Mouse (Mus musculus) lung, adult 2 months (tissue): ENCODE results near the gene Cecr2. TPM values are rescaled to one million over a fixed set of nuclear protein-coding genes. Genes with fewer than 3 reads are reported as not detected.

Experiments used
- DNase-seq: peaks from one replicate; pipeline ENCODE4 v3.0.0; 2022
- H3K4me1 ChIP-seq: fragments of 200-500 bp; 2 replicates; pipeline ENCODE4 v1.6.1; 2011; ENCODE audit warnings: low read length; ENCODE audit not compliant: control insufficient read depth, insufficient read depth
- H3K4me3 ChIP-seq: fragments of 200-500 bp; replicated peaks from 2 replicates; pipeline ENCODE3; 2011; ENCODE audit warnings: low read depth, mild to moderate bottlenecking, control low read depth, low read length; ENCODE audit errors: extremely low read depth
- CTCF ChIP-seq: fragments of 200-500 bp; IDR thresholded peaks from 2 replicates; pipeline ENCODE4 v1.5.1; 2011; ENCODE audit warnings: mild to moderate bottlenecking, low read length, control low read depth; ENCODE audit not compliant: insufficient read depth
- POLR2A ChIP-seq: fragments of 200-500 bp; IDR thresholded peaks from 2 replicates; pipeline ENCODE4 v1.6.1; 2011; ENCODE audit warnings: low read depth, mild to moderate bottlenecking, control low read depth, low read length, borderline replicate concordance; ENCODE audit errors: extremely low read depth
- WGBS: fragments of 180-500 bp; shearing (Covaris S2); methylation state at CpG from one replicate; pipeline ENCODE4 v1.1.7; 2018; 5-methylcytosine and 5-hydroxymethylcytosine counted together
- polyA plus RNA-seq: library from polyadenylated mRNA; depleted of rRNA; stranded (reverse); fragments of >200 nt; gene quantifications from 2 replicates; pipeline ENCODE4 v1.2.3, GENCODE M21; 2012

The Cecr2 gene
- polyA plus RNA-seq, 1 experiment, result 6.4 TPM

DNA sequence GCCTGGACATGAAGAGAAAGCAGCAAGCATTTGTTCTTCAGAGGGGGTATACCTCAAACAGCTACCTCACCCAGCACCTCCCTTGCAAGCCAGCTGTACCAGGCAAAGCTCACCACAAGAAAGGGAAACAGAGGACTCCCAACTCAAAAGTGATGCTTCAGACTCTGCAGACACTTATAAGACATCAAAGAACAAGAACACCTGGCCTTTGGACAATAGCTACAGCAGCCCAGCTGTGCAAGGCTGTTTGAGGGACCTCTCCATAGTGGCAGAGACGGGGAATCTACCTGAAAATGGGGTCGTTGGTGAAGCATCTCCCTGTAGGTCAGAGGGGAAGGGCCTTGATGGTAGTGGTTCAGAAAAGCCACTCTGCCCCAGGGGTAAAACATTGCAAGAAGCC is 95.0 kb downstream of the Cecr2 start:
- Histone ChIP-seq H3K4me3 (no peak overlapping the region), H3K4me1 (no peaks in the 10 kb centered on the region)
- TF ChIP-seq POLR2A (no peak), CTCF (no peak)
- 86% methylated on average over 2 of the region's 2 CpGs for WGBS
- no peak for DNase-seq

DNA sequence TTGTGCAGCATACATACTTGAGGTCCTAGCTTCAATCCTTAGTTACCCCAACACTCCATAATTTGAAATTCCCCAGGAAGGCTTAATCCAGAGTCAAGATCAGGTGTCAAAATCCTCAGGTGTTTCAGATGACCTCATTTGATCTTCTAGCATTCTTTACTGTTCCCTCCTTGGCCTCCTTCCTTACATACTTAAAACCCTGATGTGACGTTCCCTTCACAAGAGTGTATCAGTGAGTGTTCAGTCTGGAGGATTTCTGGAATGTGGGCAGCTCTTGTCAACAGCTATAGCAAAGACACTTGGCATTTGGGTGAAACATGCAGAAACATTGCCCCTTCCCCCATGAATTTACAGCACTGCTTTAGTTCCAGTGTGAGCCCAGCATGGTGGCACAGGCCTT is 103.8 kb downstream of the Cecr2 start:
- peaks cover 10% of the 10 kb centered on the region for H3K4me1 ChIP-seq
- H3K4me3 ChIP-seq, result no peak overlapping the region
- 76% methylated on average over 1 of the region's 1 CpGs for WGBS
- no peak for DNase-seq
- TF ChIP-seq CTCF (no peak), POLR2A (no peak)

DNA sequence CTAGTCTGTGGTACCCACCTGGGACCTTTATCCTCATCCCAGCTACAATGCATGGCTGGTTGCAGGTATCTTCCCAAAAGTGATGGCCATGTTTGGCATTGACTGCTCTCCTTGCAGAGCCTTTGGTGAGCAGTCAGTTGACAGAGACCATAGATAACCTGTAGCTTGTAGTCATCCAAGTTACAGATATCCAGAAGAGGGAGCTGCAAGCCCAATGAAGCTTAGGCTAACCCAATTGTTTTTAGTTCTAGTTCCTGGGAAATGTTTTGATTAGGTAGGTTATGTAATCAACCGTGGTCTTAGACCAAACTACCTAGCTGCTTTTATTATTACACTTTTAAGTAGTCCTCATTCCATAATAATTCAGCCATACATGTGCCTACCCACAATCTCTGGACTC is 105.2 kb downstream of the Cecr2 start:
- peaks cover 10% of the 10 kb centered on the region for H3K4me1 ChIP-seq
- no peak overlapping the region for H3K4me3 ChIP-seq
- TF ChIP-seq CTCF (no peak), POLR2A (no peak)
- no peak for DNase-seq
- 24% methylated on average over 1 of the region's 1 CpGs for WGBS

DNA sequence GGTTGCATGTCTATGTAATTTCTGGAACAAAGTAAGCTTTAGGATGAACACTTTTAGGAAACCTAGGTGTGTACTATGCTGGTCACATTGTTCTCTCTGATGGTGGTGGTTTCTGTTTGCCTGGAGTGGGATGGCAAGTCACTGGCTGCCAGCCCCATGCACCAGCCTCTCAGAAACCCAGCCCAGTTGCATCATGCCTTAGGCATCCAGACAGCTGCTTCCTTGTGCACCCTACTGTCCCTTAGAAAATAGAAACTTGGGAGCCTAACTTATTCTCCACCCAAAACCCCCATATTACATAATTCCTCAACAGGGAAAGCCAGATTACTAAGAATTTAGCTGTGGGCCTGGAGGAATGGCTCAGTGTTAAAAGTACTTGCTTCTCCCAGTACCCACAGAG is 105.9 kb downstream of the Cecr2 start:
- TF ChIP-seq POLR2A (no peak), CTCF (no peak)
- H3K4me1 ChIP-seq, result peaks cover 10% of the 10 kb centered on the region
- no peak overlapping the region for H3K4me3 ChIP-seq
- DNase-seq, result no peak

DNA sequence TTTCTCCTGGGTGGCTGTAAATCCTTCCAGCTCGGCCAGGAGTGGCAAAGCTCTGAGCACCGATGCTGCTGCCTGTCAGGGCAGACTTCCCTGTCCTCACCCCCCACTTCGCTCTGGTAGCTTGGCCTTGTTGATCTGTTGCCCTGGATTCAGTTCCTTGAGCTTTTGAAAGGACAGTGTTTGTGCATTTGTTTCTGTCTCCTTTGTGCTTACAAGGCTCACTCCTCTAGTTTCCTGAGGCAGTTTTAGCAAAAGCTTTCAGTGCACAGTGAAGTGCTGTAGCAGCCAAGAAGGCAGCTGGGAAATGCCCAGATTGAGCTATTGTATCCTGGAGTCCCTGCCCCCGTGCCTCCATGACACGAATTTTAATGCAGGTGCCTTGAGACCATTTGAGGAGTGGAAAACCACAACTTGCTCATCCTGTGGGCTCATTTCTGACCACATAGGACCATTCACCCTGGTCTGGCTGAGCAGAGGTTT is 107.0 kb downstream of the Cecr2 start, which contains the start of gene Slc25a18:
TSS of gene Slc25a18 (plus strand) at position 430 of the 480 bp plus-strand sequence.
- WGBS, result 55% methylated on average over 5 of the region's 5 CpGs

DNA sequence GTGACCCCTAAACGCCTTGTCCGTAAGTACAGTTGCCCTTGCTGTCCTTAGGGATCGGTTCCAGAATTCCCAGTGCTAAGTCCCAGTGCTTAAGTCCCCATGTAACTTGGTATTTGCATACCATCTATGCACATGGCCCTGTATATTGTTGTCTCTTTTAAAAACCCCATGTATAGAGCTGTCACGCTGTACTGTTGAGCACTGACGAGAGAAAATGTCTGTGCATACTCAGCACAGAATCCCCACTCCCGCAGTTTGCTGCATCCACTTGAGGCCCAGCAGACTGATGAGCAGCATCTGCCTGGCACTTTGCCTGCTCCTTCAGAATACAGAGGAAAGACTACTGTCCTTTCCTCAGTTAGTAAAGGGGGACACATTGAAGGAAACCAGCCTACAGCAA is 107.6 kb downstream of the Cecr2 start:
- no peak overlapping the region for H3K4me3 ChIP-seq
- DNase-seq, result no peak
- WGBS, result 85% methylated on average over 6 of the region's 6 CpGs
- TF ChIP-seq CTCF (no peak), POLR2A (no peak)
- H3K4me1 ChIP-seq, result peaks cover 10% of the 10 kb centered on the region

More for the DNA sequence above, 107.0 kb downstream of the Cecr2 start, which contains the start of gene Slc25a18:
- TF ChIP-seq POLR2A, result no peak
- no peak for TF ChIP-seq CTCF
- DNase-seq, result no peak
- peaks cover 10% of the 10 kb centered on the region for H3K4me1 ChIP-seq
- no peak within 1 kb of the TSS for H3K4me3 ChIP-seq

DNA sequence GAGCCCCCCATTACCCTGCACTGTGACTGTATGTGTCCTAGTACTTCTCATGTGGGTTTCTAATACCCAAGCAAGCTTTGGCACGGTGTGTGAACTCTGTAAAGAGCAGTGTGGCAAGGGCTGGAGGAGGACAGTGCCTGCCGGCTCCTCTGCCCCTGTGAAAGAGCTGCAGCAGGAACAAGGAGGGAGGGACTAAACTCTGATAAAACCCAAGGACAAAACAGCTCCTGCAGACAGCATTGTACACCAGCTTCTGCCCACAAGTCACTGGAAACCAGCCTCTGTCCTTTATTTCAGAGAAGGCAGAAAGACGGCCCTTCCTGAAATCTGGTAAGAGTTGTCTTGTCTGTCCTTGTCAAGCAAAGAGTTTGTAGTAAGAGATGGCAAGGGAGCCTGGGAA is 110.1 kb downstream of the Cecr2 start:
- TF ChIP-seq POLR2A (no peak), CTCF (no peak)
- Histone ChIP-seq H3K4me1 (peaks cover 10% of the 10 kb centered on the region), H3K4me3 (no peak overlapping the region)
- 78% methylated on average over 3 of the region's 3 CpGs for WGBS
- DNase-seq, result no peak

DNA sequence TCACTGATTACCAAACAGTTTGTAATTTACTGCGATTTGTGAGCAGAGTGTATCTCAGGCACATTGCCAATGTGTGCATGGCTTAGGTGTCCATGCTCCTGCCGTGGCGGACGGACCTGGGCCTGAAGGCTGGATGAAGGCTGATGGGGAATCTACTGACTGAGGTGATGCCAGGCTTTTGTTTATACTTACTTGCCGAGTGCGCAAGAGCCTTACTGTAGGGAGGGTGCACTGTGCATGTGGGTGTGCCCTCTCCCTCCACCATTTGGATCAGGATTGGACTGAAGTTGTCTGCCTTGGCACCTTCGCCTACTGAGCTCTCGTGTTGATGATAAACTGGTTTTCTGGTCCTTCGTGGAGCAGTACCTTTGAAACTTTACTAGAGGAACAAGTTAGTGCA is 111.4 kb downstream of the Cecr2 start:
- DNase-seq, result no peak
- 62% methylated on average over 9 of the region's 9 CpGs for whole genome bisulfite sequencing
- TF ChIP-seq CTCF (no peak), POLR2A (no peak)
- Histone ChIP-seq H3K4me3 (no peak overlapping the region), H3K4me1 (peaks cover 5% of the 10 kb centered on the region)

DNA sequence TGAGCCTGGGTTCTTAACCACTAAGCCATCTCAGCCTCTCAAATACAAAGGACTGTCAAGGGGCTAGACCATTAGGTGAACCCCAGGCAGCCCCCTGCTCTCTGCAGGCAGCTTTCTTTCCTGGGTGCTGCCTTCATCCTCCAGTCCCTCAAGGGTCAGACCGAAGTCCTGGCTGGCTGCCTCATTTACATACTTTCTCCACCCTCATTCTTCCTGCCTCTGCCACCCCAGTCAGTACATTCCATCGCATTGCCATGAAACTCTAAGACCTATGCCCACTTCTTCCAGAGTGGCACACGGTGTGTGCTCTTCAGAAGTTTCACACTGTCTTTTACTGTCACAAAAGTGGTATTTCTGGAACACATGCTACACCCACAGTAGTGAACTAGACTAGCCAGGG is 112.1 kb downstream of the Cecr2 start:
- 40% methylated on average over 3 of the region's 3 CpGs for WGBS
- H3K4me3 ChIP-seq, result no peak overlapping the region
- TF ChIP-seq POLR2A (no peak), CTCF (no peak)
- DNase-seq, result no peak
- peaks cover 3% of the 10 kb centered on the region for H3K4me1 ChIP-seq

DNA sequence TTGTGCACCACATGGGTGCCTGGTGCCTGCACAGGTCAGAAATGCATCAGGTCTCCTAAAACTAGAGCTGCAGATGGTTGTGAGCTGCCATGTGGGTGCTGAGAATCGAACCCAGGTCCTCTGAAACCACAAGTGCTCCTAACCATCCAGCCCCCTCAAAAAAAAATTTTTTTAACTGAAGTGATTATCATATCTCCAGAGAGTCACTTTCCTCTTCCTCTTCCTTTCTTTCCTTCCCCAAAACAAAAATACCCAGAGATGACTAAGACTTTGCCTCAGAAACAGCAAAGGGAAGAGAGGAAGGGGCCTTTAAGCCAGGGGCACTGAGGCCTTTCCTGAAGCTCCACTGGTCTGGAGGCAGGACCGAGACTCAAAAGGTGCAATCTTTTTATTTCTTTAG is 116.8 kb downstream of the Cecr2 start:
- TF ChIP-seq POLR2A (no peak), CTCF (no peak)
- no peak for DNase-seq
- Histone ChIP-seq H3K4me1 (no peaks in the 10 kb centered on the region), H3K4me3 (no peak overlapping the region)
- WGBS, result 82% methylated on average over 2 of the region's 2 CpGs
